Mouse (Mus musculus) mouse embryonic stem cell (cell line): Measurements from ENCODE around the gene Dad1.

Source experiments
- in situ Hi-C, 2 experiments: fragments of 300-500 bp; cut with MboI; formaldehyde crosslinking; loops; 1 replicate in 1 of 2; 3 replicates in 1 of 2; pipeline ENCODE4 v1.14.3; 2019 to 2020; ENCODE audit warnings: low sequenced_read_pairs in 2 of 2, low pct_unique_long_range_greater_than_20kb in 1 of 2, mixed read lengths in 1 of 2; ENCODE audit not compliant: unreplicated experiment in 1 of 2

Gene Dad1

GRCm38 (mm10) chr14:54218721-54219120 is 35.2 kb downstream of the Dad1 start:
- in situ Hi-C loops: loop anchor here in 1 of 2 experiments (10.0 kb wide), 1 partner anchor 154 kb away; no protein-coding TSS in a partner anchor

GRCm38 (mm10) chr14:54218233-54218632 is 35.7 kb downstream of the Dad1 start:
- in situ Hi-C loops: loop anchor here in 1 of 2 experiments (10.0 kb wide), 1 partner anchor 153 kb away; no protein-coding TSS in a partner anchor

DNA sequence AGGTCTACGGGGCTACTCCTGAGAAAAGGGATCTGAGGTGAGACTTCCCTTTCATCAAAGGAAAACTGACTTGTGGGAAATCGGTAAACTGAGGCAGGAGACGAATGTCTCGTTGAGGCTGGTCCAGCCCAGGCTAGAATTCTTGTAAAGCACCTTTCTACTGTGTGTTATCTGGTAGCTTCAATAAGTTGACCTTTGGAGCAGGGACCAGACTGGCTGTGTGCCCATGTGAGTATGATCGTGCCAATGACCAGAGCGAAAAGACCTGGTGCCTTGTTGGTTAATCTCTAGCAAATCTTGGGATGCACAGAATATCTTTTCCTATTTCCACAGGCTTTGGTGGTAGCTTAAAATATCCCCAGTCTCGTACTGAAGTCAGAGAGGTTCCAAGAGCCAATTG is 37.8 kb downstream of the Dad1 start:
- in situ Hi-C loops: loop anchor here in 1 of 2 experiments (10.0 kb wide), 1 partner anchor 151 kb away; no protein-coding TSS in a partner anchor

DNA sequence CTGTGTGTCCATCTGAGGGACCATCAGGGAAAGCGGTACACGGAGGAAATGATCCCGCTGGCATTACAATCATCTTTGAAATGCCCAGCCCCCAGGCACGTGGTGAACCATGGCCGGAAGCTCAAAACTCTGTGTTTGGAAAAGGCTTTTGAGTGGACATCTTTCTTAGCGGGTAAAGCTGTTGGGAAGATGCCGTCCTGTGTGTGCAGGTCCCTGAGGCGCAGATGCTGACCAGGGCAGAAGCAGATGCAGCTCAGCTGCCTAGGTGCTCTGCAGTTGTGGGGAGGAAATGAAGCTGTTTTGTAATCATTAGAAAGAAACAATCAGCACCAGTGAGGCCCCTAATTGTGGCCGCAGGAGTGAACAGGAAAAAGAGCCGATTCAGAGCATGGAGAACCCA is 39.0 kb downstream of the Dad1 start:
- in situ Hi-C loops: loop anchor here in 1 of 2 experiments (10.0 kb wide), 1 partner anchor 150 kb away; no protein-coding TSS in a partner anchor

DNA sequence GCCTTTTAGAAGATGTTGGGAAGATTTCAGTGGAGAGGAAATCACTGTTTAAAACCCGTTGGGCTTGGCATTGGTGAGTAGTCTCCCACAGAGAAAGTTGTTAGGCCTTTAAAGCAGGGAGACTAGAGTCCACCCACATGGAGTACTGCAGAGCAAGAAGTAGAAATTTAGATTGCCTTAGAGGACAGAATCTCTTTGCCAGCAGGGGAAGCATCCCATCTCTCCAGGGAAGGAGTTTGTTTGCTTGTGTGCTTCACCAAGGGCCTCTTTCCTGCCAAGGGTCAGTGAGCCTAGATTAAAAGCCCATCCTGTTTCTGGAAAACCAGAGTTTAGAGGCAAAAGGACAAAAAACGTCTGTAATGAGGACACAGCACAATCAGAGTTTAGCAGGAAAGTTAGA is 39.4 kb downstream of the Dad1 start:
- in situ Hi-C loops: loop anchor here in 1 of 2 experiments (10.0 kb wide), 1 partner anchor 150 kb away; no protein-coding TSS in a partner anchor

- in situ Hi-C loops: loop anchor here in 1 of 2 experiments (10.0 kb wide), 1 partner anchor 149 kb away; no protein-coding TSS in a partner anchor
Measured at GRCm38 (mm10) chr14:54213734-54214133, 40.2 kb downstream of the Dad1 start.

GRCm38 (mm10) chr14:54211755-54212154 is 42.1 kb downstream of the Dad1 start:
- in situ Hi-C loops: loop anchor here in 1 of 2 experiments (10.0 kb wide), 1 partner anchor 147 kb away; no protein-coding TSS in a partner anchor

GRCm38 (mm10) chr14:54211199-54211598 is 42.7 kb downstream of the Dad1 start:
- in situ Hi-C loops: loop anchor here in 1 of 2 experiments (10.0 kb wide), 1 partner anchor 146 kb away; no protein-coding TSS in a partner anchor

- in situ Hi-C loops: loop anchor here in 1 of 2 experiments (10.0 kb wide), 1 partner anchor 146 kb away; no protein-coding TSS in a partner anchor
Measured at GRCm38 (mm10) chr14:54210401-54210800, 43.5 kb downstream of the Dad1 start.

DNA sequence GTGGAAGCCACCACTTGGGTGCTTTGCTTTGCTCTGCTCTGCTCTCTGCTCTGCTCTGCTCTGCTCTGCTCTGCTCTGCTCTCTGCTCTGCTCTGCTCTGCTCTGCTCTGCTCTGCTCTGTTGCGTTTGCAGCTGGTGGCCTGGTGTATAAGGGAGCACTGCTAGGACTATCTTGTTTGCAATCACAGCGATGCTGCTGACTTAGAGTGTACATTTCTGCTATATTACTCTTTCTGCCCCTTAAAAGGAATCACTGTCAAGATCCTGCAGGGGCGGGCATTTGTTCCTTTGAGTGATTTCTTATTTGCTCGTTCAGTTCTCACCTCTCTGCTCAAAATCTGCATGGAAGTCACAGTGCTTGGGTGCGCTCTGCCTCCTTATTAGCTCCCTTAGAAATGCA is 44.0 kb downstream of the Dad1 start:
- in situ Hi-C loops: loop anchor here in 1 of 2 experiments (10.0 kb wide), 1 partner anchor 145 kb away; no protein-coding TSS in a partner anchor

DNA sequence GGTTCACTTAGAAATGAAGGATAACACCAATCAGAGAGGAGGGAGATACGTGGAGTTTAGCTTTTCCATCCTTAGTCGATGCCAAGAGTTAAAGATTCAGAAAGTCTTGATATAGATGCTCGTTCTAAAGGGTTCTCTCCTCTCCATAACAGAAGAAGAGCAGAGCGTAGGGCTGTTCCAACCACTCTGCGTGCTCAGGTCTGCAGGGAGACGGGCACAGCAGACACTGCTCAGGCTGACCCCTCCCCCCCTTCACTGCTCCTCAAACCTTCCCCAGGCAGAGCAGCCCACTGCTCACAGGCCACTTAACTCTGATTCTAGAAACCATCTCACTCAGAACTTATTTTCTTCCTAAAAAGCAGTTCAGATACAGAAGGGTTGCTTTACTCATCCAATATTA is 45.2 kb downstream of the Dad1 start:
- in situ Hi-C loops: no loop called here

- in situ Hi-C loops: no loop called here
Measured at GRCm38 (mm10) chr14:54207924-54208323, 46.0 kb downstream of the Dad1 start.

DNA sequence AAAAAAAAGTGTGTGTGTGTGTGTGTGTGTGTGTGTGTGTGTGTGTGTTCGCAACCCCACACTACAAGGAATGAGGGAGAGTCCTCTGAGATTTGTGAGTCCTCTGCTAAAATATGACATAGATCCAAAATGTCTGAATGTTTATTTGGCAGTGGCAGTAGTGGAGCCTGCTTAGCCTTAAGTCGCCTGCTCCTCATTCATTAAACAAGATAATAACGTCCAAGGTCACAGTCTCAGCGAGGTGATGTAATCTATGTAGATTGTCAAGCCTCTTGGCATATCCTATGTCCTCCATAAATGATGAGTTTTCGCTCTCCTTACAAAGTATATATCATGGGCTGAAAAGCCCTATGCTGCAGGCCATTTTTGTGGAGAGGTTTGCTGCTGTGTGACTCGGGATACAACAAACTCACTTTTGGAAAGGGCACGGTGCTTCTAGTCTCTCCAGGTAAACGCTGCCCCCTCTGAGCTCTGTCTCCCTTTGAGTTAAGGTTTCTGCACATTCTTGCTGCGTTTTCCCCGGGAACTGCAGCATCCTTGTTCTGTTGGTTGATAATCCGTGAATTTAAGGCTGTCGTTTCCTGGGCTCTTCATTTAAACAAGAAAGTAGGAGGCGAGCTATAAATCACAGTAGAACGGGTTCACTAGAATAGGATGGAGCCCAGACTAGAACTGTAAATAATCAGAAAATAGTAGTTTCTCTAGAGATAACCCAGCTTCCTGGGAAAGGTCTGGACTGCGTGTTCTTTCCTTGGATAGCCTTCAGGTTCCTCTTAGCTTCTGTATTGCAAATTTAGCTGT is 47.0 kb downstream of the Dad1 start:
- in situ Hi-C loops: no loop called here

GRCm38 (mm10) chr14:54206309-54206708 is 47.6 kb downstream of the Dad1 start:
- in situ Hi-C loops: no loop called here

GRCm38 (mm10) chr14:54205904-54206303 is 48.0 kb downstream of the Dad1 start:
- in situ Hi-C loops: no loop called here

GRCm38 (mm10) chr14:54204786-54205185 is 49.1 kb downstream of the Dad1 start:
- in situ Hi-C loops: no loop called here

DNA sequence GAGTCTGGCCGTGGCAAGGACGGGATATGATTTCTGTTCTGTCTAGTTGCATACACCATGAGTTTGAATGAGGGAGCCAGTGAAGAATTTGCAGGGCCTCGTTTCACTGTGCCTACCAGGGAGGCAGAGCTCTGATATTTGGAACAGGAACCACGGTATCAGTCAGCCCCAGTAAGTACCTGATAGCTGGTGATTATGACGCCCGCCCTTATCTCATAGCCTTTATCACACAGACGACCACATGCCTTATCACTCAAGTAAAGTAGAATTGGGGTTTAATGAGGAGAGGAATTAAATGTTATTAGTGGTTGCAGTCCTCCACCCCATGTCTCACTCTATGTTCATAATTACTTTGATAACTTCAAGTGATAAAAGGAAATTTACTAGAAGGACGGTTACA is 49.6 kb downstream of the Dad1 start:
- in situ Hi-C loops: no loop called here

DNA sequence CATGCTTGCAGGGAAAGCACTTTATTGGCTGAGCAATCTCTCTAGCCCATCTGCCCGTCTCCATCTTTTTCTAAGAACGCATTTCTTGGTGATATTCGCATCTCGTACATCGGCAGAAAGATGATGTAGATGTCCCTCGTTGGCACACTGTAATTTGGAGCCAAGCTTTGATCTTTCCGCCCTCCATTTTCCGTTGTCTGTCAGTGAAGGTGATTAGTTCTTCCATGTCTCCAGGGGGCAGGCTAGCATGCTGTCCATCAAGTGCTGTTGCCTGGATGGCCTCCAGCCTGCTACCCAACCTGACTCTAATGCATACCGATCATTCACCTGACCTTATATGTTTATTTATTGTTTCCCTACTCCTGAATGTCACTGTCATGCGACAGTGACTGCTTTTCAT is 50.1 kb downstream of the Dad1 start:
- in situ Hi-C loops: no loop called here

- in situ Hi-C loops: no loop called here
Measured at GRCm38 (mm10) chr14:54203207-54203606, 50.7 kb downstream of the Dad1 start.

DNA sequence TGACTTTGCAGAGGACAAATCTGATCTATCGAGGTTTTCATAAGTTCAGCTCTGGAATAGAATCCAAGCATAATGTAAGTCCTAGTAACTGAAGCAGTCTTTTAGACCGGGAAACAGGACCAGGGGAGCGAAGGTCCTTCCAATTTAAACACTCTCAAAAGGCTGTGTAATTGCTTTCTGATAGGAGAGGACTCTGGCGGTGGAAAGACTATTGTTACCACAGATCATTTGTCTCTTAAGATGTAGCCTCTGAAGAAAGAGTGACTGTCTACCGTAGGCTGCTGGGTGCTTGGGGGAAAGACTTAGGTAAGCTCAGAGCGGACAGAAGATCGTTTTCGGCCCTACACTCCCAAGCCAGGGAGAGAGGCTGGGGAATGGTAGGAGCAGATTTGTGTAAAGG is 53.5 kb downstream of the Dad1 start:
- in situ Hi-C loops: no loop called here
